Mouse (Mus musculus) spleen, adult 2 months (tissue): ENCODE results near the gene Esyt2. TPM values are rescaled to one million over a fixed set of nuclear protein-coding genes. Genes with fewer than 3 reads are reported as not detected.
A peak's percentile ranks its signal among the peaks of the same experiment; 100 is the strongest.

Experiments
- DNase-seq, 2 experiments: peaks; one replicate each; pipeline versions ENCODE4 v3.0.0 to v3.0.0-alpha.2; 2012 to 2021; ENCODE audit warnings: low spot score in 2 of 2, low read depth in 1 of 2
- H3K27ac ChIP-seq: fragments of 200-500 bp; 2 replicates; pipeline ENCODE4 v1.5.1; 2012; ENCODE audit warnings: low read length, inconsistent platforms; ENCODE audit not compliant: insufficient read depth
- H3K27me3 ChIP-seq: fragments of 200-500 bp; 2 replicates; pipeline ENCODE4 v1.6.1; 2012; ENCODE audit warnings: mild to moderate bottlenecking, moderate library complexity, low read length, inconsistent platforms; ENCODE audit not compliant: control insufficient read depth, insufficient read depth
- H3K36me3 ChIP-seq: fragments of 200-500 bp; 2 replicates; pipeline ENCODE4 v1.6.1; 2012; ENCODE audit warnings: mild to moderate bottlenecking, low read length, inconsistent platforms; ENCODE audit not compliant: control insufficient read depth, insufficient read depth
- H3K4me1 ChIP-seq: fragments of 200-500 bp; 2 replicates; pipeline ENCODE4 v1.6.1; 2011; ENCODE audit warnings: inconsistent platforms; ENCODE audit not compliant: control insufficient read depth, insufficient read depth, insufficient read length
- H3K4me3 ChIP-seq: fragments of 200-500 bp; 2 replicates; pipeline ENCODE4 v1.5.1; 2011; ENCODE audit warnings: mild to moderate bottlenecking, inconsistent platforms; ENCODE audit not compliant: insufficient read depth, insufficient read length; ENCODE audit errors: extremely low read depth
- CTCF ChIP-seq: fragments of 200-500 bp; IDR thresholded peaks from 2 replicates; pipeline ENCODE4 v1.5.1; 2011; ENCODE audit warnings: mild to moderate bottlenecking, inconsistent platforms; ENCODE audit not compliant: insufficient read depth, insufficient read length, insufficient replicate concordance; ENCODE audit errors: extremely low read depth
- POLR2A ChIP-seq: fragments of 200-500 bp; IDR thresholded peaks from 2 replicates; pipeline ENCODE4 v1.6.1; 2011; ENCODE audit warnings: low read depth, low read length, inconsistent platforms
- WGBS: fragments of 180-500 bp; shearing (Covaris S2); methylation state at CpG from one replicate; pipeline ENCODE4 v1.1.7; 2018; 5-methylcytosine and 5-hydroxymethylcytosine counted together
- polyA plus RNA-seq: library from polyadenylated mRNA; depleted of rRNA; stranded (reverse); fragments of >200 nt; gene quantifications from 2 replicates; pipeline ENCODE4 v1.2.3, GENCODE M21; 2012

Gene Esyt2
- polyA plus RNA-seq, 1 experiment = 7.6 TPM

- no peak overlapping the region for H3K4me3 ChIP-seq
- peak in 1 of 2 experiments; percentile 23 for DNase-seq
- no peaks in the 10 kb centered on the region; the same call in 1 of the 2 replicates for H3K36me3 ChIP-seq
- H3K27ac ChIP-seq = peak overlapping the region; percentile 60
- 22% methylated on average over 3 of the region's 3 CpGs for WGBS
- no peaks in the 10 kb centered on the region for H3K27me3 ChIP-seq
- H3K4me1 ChIP-seq = peaks cover 7% of the 10 kb centered on the region; the same call in 1 of the 2 replicates
- no peak for TF ChIP-seq POLR2A
- TF ChIP-seq CTCF = no peak
These were observed 34.5 kb downstream of the Esyt2 start for GRCm38 (mm10) chr12:116315498-116315897.

- no peak for DNase-seq
- 18% methylated on average over 1 of the region's 1 CpGs for WGBS
- no peak for TF ChIP-seq CTCF
- TF ChIP-seq POLR2A = no peak
- H3K36me3 ChIP-seq = peaks cover 5% of the 10 kb centered on the region
- peaks cover 7% of the 10 kb centered on the region; the same call in 1 of the 2 replicates for H3K4me1 ChIP-seq
- H3K27me3 ChIP-seq = no peaks in the 10 kb centered on the region
- H3K27ac ChIP-seq = no peak overlapping the region
- no peak overlapping the region for H3K4me3 ChIP-seq
These were observed 36.8 kb downstream of the Esyt2 start for GRCm38 (mm10) chr12:116317818-116318217.

GRCm38 (mm10) chr12:116325545-116325944 lies 44.5 kb downstream of the Esyt2 start:
- 83% methylated on average over 4 of the region's 4 CpGs for WGBS
- H3K36me3 ChIP-seq = peaks cover 20% of the 10 kb centered on the region
- no peak for TF ChIP-seq POLR2A
- TF ChIP-seq CTCF = no peak
- DNase-seq = no peak
- H3K4me3 ChIP-seq = no peak overlapping the region
- no peaks in the 10 kb centered on the region for H3K27me3 ChIP-seq
- H3K4me1 ChIP-seq = no peaks in the 10 kb centered on the region
- no peak overlapping the region for H3K27ac ChIP-seq

- 87% methylated on average over 1 of the region's 1 CpGs for WGBS
- Histone ChIP-seq H3K4me3 (no peak overlapping the region), H3K36me3 (peaks cover 20% of the 10 kb centered on the region), H3K4me1 (no peaks in the 10 kb centered on the region), H3K27me3 (no peaks in the 10 kb centered on the region), H3K27ac (no peak overlapping the region)
- no peak for TF ChIP-seq POLR2A
- no peak for TF ChIP-seq CTCF
- DNase-seq = no peak
These were observed 45.2 kb downstream of the Esyt2 start for GRCm38 (mm10) chr12:116326159-116326558.

DNA sequence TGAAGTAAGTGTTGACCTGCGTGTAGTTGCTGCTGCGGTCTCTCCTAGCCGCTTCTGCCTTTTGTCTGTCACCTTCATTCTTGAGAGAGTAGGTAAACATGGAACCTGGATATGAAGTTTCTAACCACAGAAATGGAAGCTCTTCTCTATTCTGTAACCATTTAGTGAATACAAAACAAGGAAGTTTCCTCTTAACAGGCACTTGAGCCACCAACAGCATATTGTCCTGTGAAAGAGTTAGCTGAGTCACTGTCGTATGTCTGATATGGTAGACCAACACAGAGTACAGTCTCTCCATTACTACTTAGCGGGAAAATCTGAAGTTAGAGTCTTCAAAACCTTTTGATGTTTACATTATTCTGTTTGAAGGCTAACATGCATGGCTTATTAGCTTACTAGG lies 53.3 kb downstream of the Esyt2 start:
- TF ChIP-seq CTCF (no peak), POLR2A (no peak)
- Histone ChIP-seq H3K27me3 (no peaks in the 10 kb centered on the region), H3K27ac (no peak overlapping the region), H3K4me1 (no peaks in the 10 kb centered on the region), H3K4me3 (no peak overlapping the region), H3K36me3 (peaks cover 4% of the 10 kb centered on the region; the same call in 1 of the 2 replicates)
- DNase-seq = no peak
- 85% methylated on average over 5 of the region's 5 CpGs for WGBS

DNA sequence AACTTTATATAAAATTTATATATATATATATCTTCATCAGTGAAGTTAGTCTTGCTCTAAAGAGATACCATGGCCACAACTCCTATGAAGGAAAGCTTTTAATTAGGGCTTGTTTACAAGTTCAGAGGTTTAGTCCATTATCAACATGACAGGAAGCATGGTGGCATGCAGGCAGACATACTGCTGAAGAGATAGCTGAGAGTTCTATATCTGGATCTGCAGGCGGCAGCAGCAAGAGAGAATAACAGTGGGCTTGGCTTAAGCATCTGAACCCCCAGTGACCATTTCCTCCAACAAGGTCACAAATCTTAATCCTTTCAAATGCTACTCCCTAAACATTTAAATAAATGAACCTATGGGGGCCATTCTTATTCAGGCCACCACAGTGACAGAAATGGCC lies 59.2 kb downstream of the Esyt2 start:
- WGBS = 80% methylated on average over 1 of the region's 1 CpGs
- H3K36me3 ChIP-seq = peaks cover 21% of the 10 kb centered on the region
- no peaks in the 10 kb centered on the region for H3K4me1 ChIP-seq
- no peaks in the 10 kb centered on the region for H3K27me3 ChIP-seq
- TF ChIP-seq CTCF = no peak
- TF ChIP-seq POLR2A = no peak
- no peak overlapping the region for H3K27ac ChIP-seq
- no peak overlapping the region for H3K4me3 ChIP-seq
- DNase-seq = no peak

DNA sequence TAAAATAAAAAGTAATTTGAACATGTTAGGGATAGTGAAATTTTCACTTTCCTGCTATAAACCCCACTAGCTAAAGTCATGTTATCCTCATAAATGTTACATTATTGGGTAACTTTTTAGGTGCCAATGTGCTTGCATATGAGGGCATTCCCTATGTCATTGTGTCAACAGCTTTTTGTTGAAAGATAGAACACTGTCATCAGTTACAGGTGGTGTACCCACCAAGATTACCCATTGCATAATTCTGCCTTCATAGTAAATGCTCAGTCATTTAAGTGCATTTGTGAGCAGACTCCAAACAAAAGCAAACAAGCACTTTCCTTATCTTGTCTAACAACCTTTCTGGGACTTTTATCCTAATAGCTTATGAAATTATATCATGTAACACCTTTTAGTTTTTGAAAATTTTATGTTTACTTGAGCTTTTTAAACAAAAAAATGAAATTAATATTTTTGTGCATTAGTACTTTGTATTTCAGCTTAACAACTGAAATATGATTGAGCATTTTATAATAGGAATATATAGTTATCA lies 67.8 kb downstream of the Esyt2 start:
- no peak overlapping the region for H3K4me3 ChIP-seq
- no peak overlapping the region for H3K27ac ChIP-seq
- DNase-seq = no peak
- no peaks in the 10 kb centered on the region for H3K27me3 ChIP-seq
- H3K36me3 ChIP-seq = peaks cover 34% of the 10 kb centered on the region
- no peaks in the 10 kb centered on the region for H3K4me1 ChIP-seq
- no peak for TF ChIP-seq CTCF
- TF ChIP-seq POLR2A = no peak

DNA sequence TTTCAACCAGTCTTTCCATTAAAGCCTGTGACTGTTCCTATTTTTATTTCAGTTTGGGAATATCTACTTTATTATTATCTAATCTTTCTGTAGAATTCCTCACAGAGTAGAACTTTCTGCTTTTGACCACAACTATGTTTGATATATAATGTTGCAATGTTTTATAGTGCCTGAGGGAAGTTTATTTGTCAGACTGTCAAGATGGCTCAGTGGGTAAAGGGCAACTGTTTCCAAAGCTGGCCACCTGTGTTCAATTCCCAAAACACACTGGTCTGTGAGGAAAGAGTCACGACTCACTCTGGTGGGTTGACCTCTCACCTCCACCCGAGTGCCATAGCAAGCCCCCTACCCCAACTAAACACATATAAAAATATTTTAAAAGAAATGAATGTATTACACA lies 68.4 kb downstream of the Esyt2 start:
- WGBS = 94% methylated on average over 2 of the region's 2 CpGs
- Histone ChIP-seq H3K27ac (no peak overlapping the region), H3K27me3 (no peaks in the 10 kb centered on the region), H3K36me3 (peaks cover 33% of the 10 kb centered on the region), H3K4me1 (no peaks in the 10 kb centered on the region), H3K4me3 (no peak overlapping the region)
- no peak for DNase-seq
- TF ChIP-seq CTCF (no peak), POLR2A (no peak)
